Mouse (Mus musculus) spleen, postnatal 10 days (tissue): ENCODE results near the gene Sp2.
A peak's percentile ranks its signal among the peaks of the same experiment; 100 is the strongest.

Experiments
- DNase-seq, 2 experiments: peaks; one replicate each; pipeline ENCODE4 v3.0.0; 2021 to 2022; ENCODE audit warnings: low spot score in 2 of 2

Gene Sp2

GRCm38 (mm10) chr11:96970341-96970740, 12.4 kb downstream of the Sp2 start:
- DNase-seq, result no peak

- DNase-seq, result no peak
Observed at GRCm38 (mm10) chr11:96969746-96970145, 13.0 kb downstream of the Sp2 start.

GRCm38 (mm10) chr11:96969280-96969722, 13.5 kb downstream of the Sp2 start:
- DNase-seq, result no peak

GRCm38 (mm10) chr11:96968476-96968875, 14.3 kb downstream of the Sp2 start:
- DNase-seq, result no peak

- DNase-seq, result no peak
Observed at GRCm38 (mm10) chr11:96967544-96968269, 15.1 kb downstream of the Sp2 start.

- DNase-seq, result peak in 1 of 2 experiments; percentile 57
Observed at GRCm38 (mm10) chr11:96966914-96967543, 15.7 kb downstream of the Sp2 start.

- no peak for DNase-seq
Observed at GRCm38 (mm10) chr11:96966172-96966571, 16.6 kb downstream of the Sp2 start.

- peak; percentile 90 to 95 for DNase-seq
Observed at GRCm38 (mm10) chr11:96963580-96963979, 19.2 kb downstream of the Sp2 start.

GRCm38 (mm10) chr11:96957061-96957805, 25.5 kb downstream of the Sp2 start:
- DNase-seq, result no peak

- peak; percentile 29 to 64 for DNase-seq
Observed at GRCm38 (mm10) chr11:96956009-96956724, 26.6 kb downstream of the Sp2 start.

GRCm38 (mm10) chr11:96955094-96955493, 27.7 kb downstream of the Sp2 start:
- DNase-seq, result no peak

- DNase-seq, result no peak
Observed at GRCm38 (mm10) chr11:96952896-96953295, 29.9 kb downstream of the Sp2 start.

- DNase-seq, result no peak
Observed at GRCm38 (mm10) chr11:96952426-96952825, 30.3 kb downstream of the Sp2 start.

GRCm38 (mm10) chr11:96950767-96951166, 32.0 kb downstream of the Sp2 start:
- DNase-seq, result peak in 1 of 2 experiments; percentile 53

GRCm38 (mm10) chr11:96947849-96948248, 34.9 kb downstream of the Sp2 start:
- peak; percentile 60 to 62 for DNase-seq

- no peak for DNase-seq
Observed at GRCm38 (mm10) chr11:96946498-96946897, 36.3 kb downstream of the Sp2 start.

GRCm38 (mm10) chr11:96944844-96945580, 37.7 kb downstream of the Sp2 start:
- peak in 1 of 2 experiments; percentile 41 for DNase-seq

GRCm38 (mm10) chr11:96943746-96944304, 38.9 kb downstream of the Sp2 start, which contains the start of gene Pnpo:
Gene Pnpo (minus strand): TSS chr11:96943986.
- peak; percentile 84 to 92 for DNase-seq

GRCm38 (mm10) chr11:96941989-96942590, 40.7 kb downstream of the Sp2 start:
- DNase-seq, result peak; percentile 44 to 62
